Mouse (Mus musculus) embryo, embryonic 9.5 days (tissue): Measurements from ENCODE around the gene Gm45261.
A peak's percentile ranks its signal among the peaks of the same experiment; 100 is the strongest.

Experiments
- DNase-seq: peaks from one replicate; pipeline ENCODE4 v3.0.0-alpha.2; 2017; ENCODE audit errors: extremely low spot score

The Gm45261 gene

DNA sequence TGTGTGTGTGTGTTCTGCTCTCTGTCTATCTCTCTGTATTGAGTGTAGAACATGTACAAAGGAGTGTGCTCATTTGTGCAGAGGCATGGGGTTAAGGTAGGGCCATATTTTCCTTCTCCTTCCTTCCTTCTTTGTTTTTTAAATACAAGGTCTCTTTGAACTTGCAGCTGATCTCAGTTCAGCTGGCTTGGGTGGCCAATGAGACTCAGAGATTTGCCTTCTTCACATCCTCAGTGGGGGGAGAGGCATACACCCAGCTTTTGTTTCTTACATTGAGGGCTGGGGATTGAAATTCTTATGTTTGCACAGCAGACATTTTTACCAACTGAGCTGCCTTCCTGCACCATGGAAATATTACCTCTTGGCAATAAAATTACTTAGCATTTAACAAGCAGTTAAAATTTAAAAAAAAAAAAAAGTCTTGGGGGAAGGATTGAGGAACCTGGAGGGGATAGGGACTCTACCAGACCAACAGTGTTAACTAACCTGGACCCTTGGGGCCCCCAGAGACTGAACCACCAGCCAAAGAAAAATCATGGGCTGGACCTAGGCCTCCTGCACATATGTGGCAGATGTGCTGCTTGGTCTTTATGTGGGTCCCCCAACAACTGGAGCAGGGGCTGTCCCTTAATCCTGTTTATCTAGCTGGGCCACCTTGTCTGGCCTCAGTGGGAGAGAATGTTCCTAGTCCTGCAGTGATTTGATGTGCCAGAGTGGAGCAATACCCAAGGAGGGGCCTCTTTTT lies 50.8 kb downstream of the Gm45261 start:
- no peak for DNase-seq

DNA sequence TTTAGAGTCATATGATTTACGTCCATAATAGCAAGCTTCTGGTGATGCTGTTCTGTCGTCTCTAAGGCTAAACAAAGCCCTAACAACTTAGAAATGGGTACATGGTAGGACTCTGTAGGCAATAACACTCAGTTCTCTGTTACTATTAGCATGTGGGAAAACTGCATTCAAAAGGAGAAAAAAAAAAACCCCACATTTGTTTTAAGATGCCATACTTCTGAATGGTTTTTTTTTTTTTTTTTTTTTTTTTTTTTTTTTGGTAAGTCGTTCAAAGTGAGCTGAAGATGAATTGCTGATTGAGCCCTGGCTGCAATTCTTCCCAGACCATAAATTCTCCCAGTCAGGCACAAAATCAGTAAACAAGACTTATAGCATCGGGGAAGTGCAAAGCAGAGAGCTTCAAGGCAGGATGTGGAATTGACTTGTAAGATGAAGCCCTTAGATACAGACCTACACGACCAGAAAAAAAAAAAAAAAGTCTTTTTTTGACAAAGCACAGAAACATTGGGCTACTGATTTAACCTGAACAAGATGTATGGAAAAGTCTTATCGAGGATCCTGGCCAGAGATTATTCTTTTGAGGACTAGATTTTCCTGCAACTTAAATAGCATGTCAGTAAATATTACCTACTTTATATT lies 51.7 kb downstream of the Gm45261 start:
- DNase-seq = no peak

- peak; percentile 45 for DNase-seq
Observed at GRCm38 (mm10) chr1:80408586-80408985, 52.7 kb downstream of the Gm45261 start.

DNA sequence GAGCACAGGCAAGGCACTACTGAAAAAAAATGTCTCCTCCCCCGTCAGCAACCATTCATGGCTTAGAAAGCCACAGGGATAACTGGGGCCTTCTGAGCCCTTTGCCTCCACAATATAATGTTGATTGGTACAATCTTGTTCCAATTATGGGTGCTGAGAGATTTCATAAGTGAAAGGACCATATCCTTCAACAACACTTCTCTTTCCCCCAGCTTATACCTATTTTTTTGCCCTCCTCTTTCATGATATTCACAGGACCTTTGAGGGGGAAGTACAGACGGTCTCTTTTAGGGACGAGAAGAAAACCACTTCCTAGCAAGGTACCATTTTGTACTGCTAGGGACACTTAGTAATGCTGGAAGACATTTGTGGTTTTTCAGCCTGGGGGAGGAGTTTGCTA lies 57.1 kb downstream of the Gm45261 start:
- no peak for DNase-seq

GRCm38 (mm10) chr1:80403366-80403893 lies 57.8 kb downstream of the Gm45261 start:
- DNase-seq = no peak

DNA sequence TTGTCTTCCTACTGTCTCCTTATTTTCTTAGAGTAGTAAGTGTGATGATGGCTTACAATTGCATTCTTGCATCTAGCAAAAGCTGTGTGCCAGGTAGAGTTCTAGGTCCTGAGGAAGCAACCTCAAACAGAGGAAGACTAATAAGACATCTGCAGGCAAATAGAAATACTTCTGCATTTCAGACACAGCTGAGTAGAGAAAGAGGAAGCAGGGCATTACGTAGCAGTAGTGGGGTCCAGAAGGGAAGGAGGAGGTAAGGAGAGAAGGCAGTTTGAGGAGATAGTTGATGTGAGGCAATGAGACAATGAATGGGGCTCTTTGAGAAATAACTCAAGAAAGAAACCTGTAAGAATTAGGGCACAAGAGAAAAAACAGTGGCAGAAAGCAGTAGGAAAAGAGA lies 59.3 kb downstream of the Gm45261 start:
- no peak for DNase-seq
